Mouse (Mus musculus) bone marrow macrophage, adult 2 months (primary cell): ENCODE measurements around the gene Sap30l.
A peak's percentile ranks its signal among the peaks of the same experiment; 100 is the strongest.

ENCODE experiments used
- CTCF ChIP-seq: IDR thresholded peaks from 2 replicates; pipeline ENCODE4 v1.5.1; 2012; ENCODE audit warnings: low read depth, mild to moderate bottlenecking, low read length, moderate library complexity
- POLR2A ChIP-seq: IDR thresholded peaks from 2 replicates; pipeline ENCODE4 v1.6.1; 2012; ENCODE audit warnings: mild to moderate bottlenecking, low read depth, low read length, borderline replicate concordance

DNA sequence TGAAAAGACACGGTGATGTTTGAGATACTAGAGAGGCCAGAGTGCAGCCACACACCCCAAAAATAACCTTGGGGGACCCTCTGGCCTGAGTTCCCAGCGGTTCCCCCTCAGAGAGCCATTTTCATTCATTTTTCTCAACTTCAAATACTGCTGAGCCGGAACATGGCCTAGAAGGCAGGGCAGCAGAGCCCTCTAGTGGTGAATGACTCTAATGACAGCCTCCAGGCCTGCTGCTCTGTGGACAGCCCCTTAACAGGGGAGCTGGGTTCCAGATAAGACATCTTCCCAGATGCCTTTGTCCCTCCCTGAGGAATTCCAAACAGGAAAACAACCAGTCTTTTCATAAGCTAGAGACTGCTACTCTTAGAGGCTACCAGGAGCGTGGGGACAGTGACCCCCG, 23.1 kb upstream of the Sap30l start:
- TF ChIP-seq CTCF (peak; percentile 94), POLR2A (no peak)
